Mouse (Mus musculus) ES-Bruce4 (cell line): ENCODE measurements at regions not wholly inside any gene's neighbourhood (a gene's known extent, or its start where the extent isn't known, plus 50 kb on each side); places are given as distances from the start of the nearest gene placed in this dataset.

ENCODE experiments used
- CTCF ChIP-seq: IDR thresholded peaks from one replicate; pipeline ENCODE4 v1.8.1; 2011; ENCODE audit warnings: low read depth, low read length
- EP300 ChIP-seq: IDR thresholded peaks from 2 replicates; pipeline ENCODE4 v1.6.1; 2011; ENCODE audit warnings: low read depth, low read length; ENCODE audit not compliant: insufficient read depth
- POLR2A ChIP-seq: IDR thresholded peaks from one replicate; pipeline ENCODE4 v1.8.1; 2011; ENCODE audit warnings: low read length; ENCODE audit not compliant: insufficient read depth

GRCm38 (mm10) chr6:140953256-140953655 is 224.2 kb downstream of the Gm11077 start:
- TF ChIP-seq EP300 (no peak), POLR2A (no peak), CTCF (no peak)
